Mouse (Mus musculus) CH12.LX (cell line): ENCODE measurements around the gene Scn8a.

Experiments used
- CTCF ChIP-seq, 2 experiments: IDR thresholded peaks in 1 of 2; conservative IDR thresholded peaks in 1 of 2; 2 replicates each; pipeline ENCODE4 v1.5.1; 2011 to 2012; ENCODE audit warnings: low read depth in 2 of 2, low read length in 2 of 2, improper control_type of control experiment in 1 of 2, inconsistent platforms in 1 of 2, mild to moderate bottlenecking in 1 of 2, moderate library complexity in 1 of 2
- E2F4 ChIP-seq: IDR thresholded peaks from 2 replicates; pipeline ENCODE4 v1.6.1; 2011; ENCODE audit warnings: low read depth, low read length, improper control_type of control experiment; ENCODE audit not compliant: insufficient replicate concordance
- EP300 ChIP-seq: IDR thresholded peaks from 2 replicates; pipeline ENCODE4 v1.6.1; 2011; ENCODE audit warnings: low read length, improper control_type of control experiment
- MAX ChIP-seq: IDR thresholded peaks from 2 replicates; pipeline ENCODE4 v1.6.1; 2011; ENCODE audit warnings: low read length, improper control_type of control experiment
- MAZ ChIP-seq: IDR thresholded peaks from 2 replicates; pipeline ENCODE4 v1.6.1; 2012; ENCODE audit warnings: low read depth, mild to moderate bottlenecking, inconsistent platforms, low read length, improper control_type of control experiment, moderate library complexity
- MEF2A ChIP-seq: IDR thresholded peaks from 2 replicates; pipeline ENCODE4 v1.6.1; 2014; ENCODE audit warnings: low read depth, mild to moderate bottlenecking, inconsistent platforms, low read length, improper control_type of control experiment, borderline replicate concordance
- NELFE ChIP-seq: IDR thresholded peaks from 2 replicates; pipeline ENCODE4 v1.6.1; 2011; ENCODE audit warnings: low read depth, low read length, improper control_type of control experiment
- PAX5 ChIP-seq: IDR thresholded peaks from 2 replicates; pipeline ENCODE4 v1.6.1; 2012; ENCODE audit warnings: low read length, inconsistent platforms, mixed read lengths
- TBP ChIP-seq: conservative IDR thresholded peaks from 2 replicates; pipeline ENCODE4 v1.6.1; 2011; ENCODE audit warnings: low read depth, low read length, improper control_type of control experiment
- ZKSCAN1 ChIP-seq: IDR thresholded peaks from 2 replicates; pipeline ENCODE4 v1.6.1; 2012; ENCODE audit warnings: low read depth, inconsistent platforms, low read length, improper control_type of control experiment, borderline replicate concordance
- ZNF384 ChIP-seq: IDR thresholded peaks from 2 replicates; pipeline ENCODE4 v1.6.1; 2012; ENCODE audit warnings: low read depth, low read length, improper control_type of control experiment, inconsistent platforms

DNA sequence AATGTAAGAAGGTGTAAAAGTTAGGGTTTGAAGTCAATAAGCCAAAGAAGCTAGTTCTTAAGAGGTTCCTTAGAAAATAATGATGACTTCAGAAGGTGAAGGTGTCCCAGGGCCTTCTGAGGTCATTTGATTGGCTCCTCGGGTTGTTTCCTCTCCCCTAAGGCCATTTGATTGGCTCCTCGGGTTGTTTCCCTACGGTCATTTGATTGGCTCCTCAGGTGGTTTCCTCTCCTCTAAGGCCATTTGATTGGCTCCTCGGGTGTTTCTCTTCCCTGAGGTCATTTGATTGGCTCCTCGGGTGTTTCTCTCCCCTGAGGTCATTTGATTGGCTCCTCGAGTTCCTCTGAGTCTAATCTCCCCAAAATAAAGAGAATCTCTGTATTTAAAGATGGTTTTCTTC lies 141.7 kb downstream of the Scn8a start:
- TF ChIP-seq ZKSCAN1 (no peak), CTCF (conservative IDR thresholded peaks at IDR 0.05 in 1 of 2, IDR thresholded peaks at IDR 0.05 in 1 of 2; ENCODE audit: low read depth in 2 of 2, low read length in 2 of 2) (no peak), TBP (no peak), MAX (no peak), MEF2A (no peak), ZNF384 (no peak), NELFE (no peak), EP300 (no peak), E2F4 (no peak), PAX5 (no peak), MAZ (no peak)
